Mouse (Mus musculus) forebrain, embryonic 10.5 days (tissue): Measurements from ENCODE around the gene D10Wsu102e. TPM values are rescaled to one million over a fixed set of nuclear protein-coding genes. Genes with fewer than 3 reads are reported as not detected.
"Not testable (repeated sequence)": the region's sequence is repeated elsewhere in the genome, so short reads cannot be mapped to it uniquely, and the experiment has no call there.

ENCODE experiments used
- DNase-seq: peaks from one replicate; pipeline ENCODE4 v3.0.0-alpha.2; 2017; ENCODE audit warnings: low spot score; ENCODE audit errors: extremely low spot score
- H3K27ac ChIP-seq: fragments of 300-500 bp; sonication (generic); 2 replicates; pipeline ENCODE4 v1.5.1; 2016; ENCODE audit warnings: mild to moderate bottlenecking
- H3K27me3 ChIP-seq: fragments of 300-500 bp; sonication (generic); 2 replicates; pipeline ENCODE4 v1.6.1; 2016; ENCODE audit warnings: mild to moderate bottlenecking; ENCODE audit not compliant: poor library complexity, severe bottlenecking
- H3K36me3 ChIP-seq: fragments of 300-500 bp; sonication (generic); replicated peaks from 2 replicates; pipeline ENCODE4 v1.6.1; 2016; ENCODE audit warnings: mild to moderate bottlenecking, moderate library complexity
- H3K4me1 ChIP-seq: fragments of 300-500 bp; sonication (generic); 2 replicates; pipeline ENCODE4 v1.6.1; 2016
- H3K4me3 ChIP-seq: fragments of 300-500 bp; sonication (generic); 2 replicates; pipeline ENCODE4 v1.5.1; 2016; ENCODE audit warnings: mild to moderate bottlenecking, moderate library complexity
- H3K9me3 ChIP-seq: fragments of 300-500 bp; sonication (generic); 2 replicates; pipeline ENCODE4 v1.6.1; 2016; ENCODE audit warnings: mild to moderate bottlenecking, moderate library complexity
- WGBS: fragments of 180-500 bp; shearing (Covaris S2); methylation state at CpG from one replicate; pipeline ENCODE4 v1.1.7; 2016; 5-methylcytosine and 5-hydroxymethylcytosine counted together
- polyA plus RNA-seq: library from polyadenylated mRNA; unstranded; fragments of >200 nt; fragmentation: Nextera tagmentation; extraction: Ambion mirVana; gene quantifications from 2 replicates; pipeline ENCODE4 v1.2.1, GENCODE M21; 2016

The D10Wsu102e gene
- polyA plus RNA-seq, 1 experiment from 2014 or later = 1.5 TPM

GRCm38 (mm10) chr10:83380501-83380900 is 20.5 kb downstream of the D10Wsu102e start:
- H3K4me3 ChIP-seq = no peak overlapping the region
- H3K27ac ChIP-seq = no peak overlapping the region
- no peaks in the 10 kb centered on the region; the same call in 1 of the 2 replicates for H3K9me3 ChIP-seq
- 94% methylated on average over 2 of the region's 2 CpGs for WGBS
- DNase-seq = peak; percentile 2
- H3K36me3 ChIP-seq = peaks cover 80% of the 10 kb centered on the region
- no peaks in the 10 kb centered on the region for H3K27me3 ChIP-seq
- no peaks in the 10 kb centered on the region for H3K4me1 ChIP-seq

- no peak overlapping the region for H3K4me3 ChIP-seq
- no peak for DNase-seq
- no peaks in the 10 kb centered on the region; the same call in 1 of the 2 replicates for H3K9me3 ChIP-seq
- peaks cover 71% of the 10 kb centered on the region for H3K36me3 ChIP-seq
- no peaks in the 10 kb centered on the region for H3K27me3 ChIP-seq
- no peak overlapping the region for H3K27ac ChIP-seq
- 95% methylated on average over 4 of the region's 4 CpGs for WGBS
- H3K4me1 ChIP-seq = no peaks in the 10 kb centered on the region
Observed at GRCm38 (mm10) chr10:83382528-83382927, 22.5 kb downstream of the D10Wsu102e start.

- Histone ChIP-seq H3K4me3 (no peak overlapping the region), H3K4me1 (no peaks in the 10 kb centered on the region), H3K27ac (no peak overlapping the region), H3K9me3 (no peaks in the 10 kb centered on the region; the same call in 1 of the 2 replicates), H3K27me3 (no peaks in the 10 kb centered on the region), H3K36me3 (peaks cover 66% of the 10 kb centered on the region)
- no peak for DNase-seq
- 81% methylated on average over 2 of the region's 2 CpGs for WGBS
Observed at GRCm38 (mm10) chr10:83382988-83383387, 23.0 kb downstream of the D10Wsu102e start.

GRCm38 (mm10) chr10:83383863-83384262 is 23.8 kb downstream of the D10Wsu102e start:
- Histone ChIP-seq H3K4me3 (no peak overlapping the region), H3K9me3 (no peaks in the 10 kb centered on the region; the same call in 1 of the 2 replicates), H3K27ac (no peak overlapping the region), H3K27me3 (no peaks in the 10 kb centered on the region), H3K36me3 (peaks cover 57% of the 10 kb centered on the region), H3K4me1 (no peaks in the 10 kb centered on the region)
- 97% methylated on average over 13 of the region's 13 CpGs for WGBS
- no peak for DNase-seq

GRCm38 (mm10) chr10:83384456-83385215 is 24.6 kb downstream of the D10Wsu102e start:
- H3K36me3 ChIP-seq = peaks cover 50% of the 10 kb centered on the region
- no peak for DNase-seq
- H3K4me1 ChIP-seq = no peaks in the 10 kb centered on the region
- H3K4me3 ChIP-seq = no peak overlapping the region
- H3K27me3 ChIP-seq = no peaks in the 10 kb centered on the region
- H3K9me3 ChIP-seq = no peaks in the 10 kb centered on the region; the same call in 1 of the 2 replicates
- H3K27ac ChIP-seq = no peak overlapping the region
- WGBS = 95% methylated on average over 8 of the region's 8 CpGs

GRCm38 (mm10) chr10:83385330-83385910 is 25.4 kb downstream of the D10Wsu102e start:
- Histone ChIP-seq H3K27me3 (no peaks in the 10 kb centered on the region), H3K27ac (no peak overlapping the region), H3K36me3 (peaks cover 42% of the 10 kb centered on the region), H3K4me3 (no peak overlapping the region), H3K4me1 (no peaks in the 10 kb centered on the region), H3K9me3 (no peaks in the 10 kb centered on the region; the same call in 1 of the 2 replicates)
- no peak for DNase-seq
- WGBS = 96% methylated on average over 7 of the region's 7 CpGs

- WGBS = 94% methylated on average over 2 of the region's 2 CpGs
- no peaks in the 10 kb centered on the region for H3K27me3 ChIP-seq
- no peak for DNase-seq
Observed at GRCm38 (mm10) chr10:83397336-83397735, 37.3 kb downstream of the D10Wsu102e start.

GRCm38 (mm10) chr10:83400896-83401295 is 40.9 kb downstream of the D10Wsu102e start:
- H3K4me1 ChIP-seq, H3K9me3 ChIP-seq, H3K27me3 ChIP-seq, H3K4me3 ChIP-seq, H3K27ac ChIP-seq, DNase-seq: not testable (repeated sequence)
- 89% methylated on average over 7 of the region's 7 CpGs for WGBS
- H3K36me3 ChIP-seq = peaks cover 16% of the 10 kb centered on the region

More at GRCm38 (mm10) chr10:83397336-83397735, 37.3 kb downstream of the D10Wsu102e start:
- H3K36me3 ChIP-seq = peaks cover 8% of the 10 kb centered on the region
- H3K4me1 ChIP-seq = no peaks in the 10 kb centered on the region
- no peaks in the 10 kb centered on the region for H3K9me3 ChIP-seq
- H3K4me3 ChIP-seq = no peak overlapping the region
- H3K27ac ChIP-seq = no peak overlapping the region

GRCm38 (mm10) chr10:83405031-83405430 is 45.0 kb downstream of the D10Wsu102e start:
- H3K27me3 ChIP-seq = no peaks in the 10 kb centered on the region
- H3K4me3 ChIP-seq = no peak overlapping the region
- H3K36me3 ChIP-seq = peaks cover 44% of the 10 kb centered on the region
- 92% methylated on average over 10 of the region's 11 CpGs for WGBS
- DNase-seq = no peak
- no peak overlapping the region for H3K27ac ChIP-seq
- no peaks in the 10 kb centered on the region for H3K4me1 ChIP-seq
- peaks cover 21% of the 10 kb centered on the region; the same call in 1 of the 2 replicates for H3K9me3 ChIP-seq

- no peak for DNase-seq
- Histone ChIP-seq H3K4me1 (no peaks in the 10 kb centered on the region), H3K36me3 (peaks cover 51% of the 10 kb centered on the region), H3K9me3 (peaks cover 26% of the 10 kb centered on the region; the same call in 1 of the 2 replicates), H3K4me3 (no peak overlapping the region), H3K27me3 (no peaks in the 10 kb centered on the region), H3K27ac (no peak overlapping the region)
- 91% methylated on average over 11 of the region's 11 CpGs for WGBS
Observed at GRCm38 (mm10) chr10:83405711-83406110, 45.7 kb downstream of the D10Wsu102e start.

- no peaks in the 10 kb centered on the region for H3K4me1 ChIP-seq
- no peak for DNase-seq
- WGBS = 92% methylated on average over 10 of the region's 10 CpGs
- peaks cover 37% of the 10 kb centered on the region; the same call in 1 of the 2 replicates for H3K9me3 ChIP-seq
- H3K4me3 ChIP-seq = no peak overlapping the region
- no peak overlapping the region for H3K27ac ChIP-seq
- H3K27me3 ChIP-seq = no peaks in the 10 kb centered on the region
- H3K36me3 ChIP-seq = peaks cover 65% of the 10 kb centered on the region
Observed at GRCm38 (mm10) chr10:83407141-83407540, 47.1 kb downstream of the D10Wsu102e start.

- DNase-seq, H3K4me3 ChIP-seq, H3K27me3 ChIP-seq, H3K27ac ChIP-seq, H3K4me1 ChIP-seq: not testable (repeated sequence)
- 96% methylated on average over 16 of the region's 16 CpGs for WGBS
- H3K9me3 ChIP-seq = peaks cover 40% of the 10 kb centered on the region
- peaks cover 46% of the 10 kb centered on the region for H3K36me3 ChIP-seq
Observed at GRCm38 (mm10) chr10:83418466-83418865, 58.4 kb downstream of the D10Wsu102e start.

GRCm38 (mm10) chr10:83448582-83448981 is 88.6 kb downstream of the D10Wsu102e start:
- DNase-seq = no peak
- Histone ChIP-seq H3K9me3 (peaks cover 69% of the 10 kb centered on the region), H3K27ac (no peak overlapping the region), H3K36me3 (peaks cover 37% of the 10 kb centered on the region), H3K4me1 (no peaks in the 10 kb centered on the region), H3K4me3 (no peak overlapping the region), H3K27me3 (no peaks in the 10 kb centered on the region)
- WGBS = 86% methylated on average over 7 of the region's 7 CpGs
